Mouse (Mus musculus) embryonic fibroblast, embryonic 13.5 days (primary cell): ENCODE measurements at regions not wholly inside any gene's neighbourhood (a gene's known extent, or its start where the extent isn't known, plus 50 kb on each side); places are given as distances from the start of the nearest gene placed in this dataset.

Experiments
- CTCF ChIP-seq: IDR thresholded peaks from 2 replicates; pipeline ENCODE4 v1.5.1; 2011; ENCODE audit warnings: mild to moderate bottlenecking, control low read depth, low read length, moderate library complexity, borderline replicate concordance; ENCODE audit not compliant: insufficient read depth
- POLR2A ChIP-seq: IDR thresholded peaks from 2 replicates; pipeline ENCODE4 v1.6.1; 2011; ENCODE audit warnings: low read depth, mild to moderate bottlenecking, control low read depth, low read length, moderate library complexity

GRCm38 (mm10) chr16:95202126-95202883 lies 55.1 kb upstream of the Kcnj15 start:
- TF ChIP-seq POLR2A (no peak), CTCF (no peak)
